Mouse (Mus musculus) lung, adult 18-20 months (tissue): ENCODE measurements around the gene Arvcf.
A peak's percentile ranks its signal among the peaks of the same experiment; 100 is the strongest.

Experiments used
- DNase-seq, 2 experiments: peaks; one replicate each; pipeline ENCODE4 v3.0.0; 2022; ENCODE audit warnings: mixed read lengths in 2 of 2

The Arvcf gene

DNA sequence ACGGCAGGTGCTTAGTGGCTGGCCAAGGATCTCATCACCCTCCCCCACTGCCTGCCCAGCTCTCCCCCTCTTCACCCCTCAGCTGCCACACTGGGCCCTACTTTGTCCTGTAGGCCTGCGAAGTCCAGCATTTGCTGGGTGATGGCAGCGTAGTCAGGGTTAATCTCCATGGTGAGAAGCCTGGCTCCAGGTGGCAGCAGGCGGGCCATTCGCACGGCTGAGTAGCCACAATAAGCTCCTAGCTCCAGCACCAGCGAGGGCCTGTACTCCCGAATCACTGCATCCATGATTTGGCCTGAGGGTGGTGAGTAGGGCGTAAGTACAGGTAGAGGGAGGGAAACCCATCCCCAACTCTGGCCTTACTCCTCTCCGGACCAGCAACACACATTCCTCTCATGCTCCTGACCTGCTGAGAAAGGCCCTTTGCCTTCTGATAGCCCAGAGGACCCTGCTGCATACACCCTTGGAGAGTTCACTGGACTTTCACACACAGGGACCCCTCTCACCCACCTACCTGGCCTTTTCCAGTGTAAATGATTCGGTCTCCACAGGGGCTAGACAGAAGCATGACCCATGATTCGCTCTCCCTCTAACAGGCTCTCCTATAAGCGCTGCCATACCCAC lies 63.2 kb downstream of the Arvcf start:
- no peak for DNase-seq

DNA sequence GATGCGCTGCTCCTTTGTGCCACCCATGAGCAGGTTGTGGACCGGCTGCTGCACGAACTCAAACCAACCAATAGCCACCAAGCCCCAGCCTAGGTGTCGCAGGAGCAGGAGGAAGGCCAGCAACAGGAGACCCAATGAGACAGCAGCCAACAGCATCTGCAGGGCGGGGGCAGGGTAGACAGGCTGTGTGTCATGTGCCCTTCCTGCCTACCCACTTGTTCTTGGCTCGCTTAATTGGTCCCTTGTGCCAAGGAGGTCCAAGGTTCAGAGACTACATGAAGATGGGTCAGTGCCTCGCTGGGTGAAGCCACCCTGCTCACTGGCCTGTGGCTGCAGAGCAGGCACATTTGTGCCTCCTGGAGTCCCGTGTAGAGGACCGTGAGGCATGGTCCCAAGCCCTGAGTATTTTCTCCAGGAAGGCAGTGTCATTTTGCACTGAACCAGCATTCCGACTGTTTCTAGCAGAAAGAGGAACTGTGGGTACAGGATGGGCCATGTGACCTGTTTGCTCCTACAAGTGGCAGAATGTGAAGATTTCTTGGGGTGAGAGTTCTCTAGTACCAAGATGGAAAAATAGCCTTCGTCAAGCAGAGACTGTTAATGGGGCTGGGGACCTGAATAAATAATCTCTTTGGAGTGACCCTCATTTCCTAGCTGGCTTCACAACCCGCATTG lies 64.0 kb downstream of the Arvcf start:
- DNase-seq = peak; percentile 51 to 64

DNA sequence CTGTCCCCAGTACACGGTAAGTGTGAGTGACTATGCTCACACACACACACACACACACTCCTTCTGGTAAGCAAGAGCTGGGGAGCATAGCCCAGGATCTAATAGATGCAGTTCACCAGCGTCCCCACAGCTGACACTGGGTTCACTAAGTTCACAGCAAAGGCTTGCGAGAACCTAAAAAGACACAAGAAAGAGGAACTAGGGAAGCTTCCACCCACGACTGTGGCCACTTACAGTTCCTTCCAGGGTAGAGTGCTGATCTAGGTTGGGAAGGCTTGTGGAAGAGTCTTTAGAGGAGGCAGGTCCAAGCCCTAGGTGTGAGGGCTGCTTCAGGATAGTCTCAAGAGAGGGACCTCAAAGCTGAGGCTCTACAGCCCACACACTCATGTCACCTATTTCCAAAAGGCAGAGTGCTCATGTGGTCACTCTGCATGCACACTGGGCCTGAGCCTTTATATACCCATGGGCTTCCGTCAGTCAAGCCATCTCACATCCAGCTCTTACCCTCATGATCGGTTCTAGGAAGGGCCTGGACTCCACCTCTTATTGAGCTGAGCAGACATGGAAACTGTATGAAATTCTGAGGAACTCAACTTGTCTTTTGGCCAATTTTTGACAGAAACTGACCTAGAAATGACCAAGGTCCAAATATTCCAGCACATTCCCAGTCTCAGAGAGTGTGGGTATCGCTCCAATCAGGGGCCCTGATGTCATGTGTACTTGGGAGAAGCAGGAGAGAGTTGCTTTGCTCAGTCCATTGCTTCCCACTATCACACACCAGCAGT lies 65.2 kb downstream of the Arvcf start:
- no peak for DNase-seq

DNA sequence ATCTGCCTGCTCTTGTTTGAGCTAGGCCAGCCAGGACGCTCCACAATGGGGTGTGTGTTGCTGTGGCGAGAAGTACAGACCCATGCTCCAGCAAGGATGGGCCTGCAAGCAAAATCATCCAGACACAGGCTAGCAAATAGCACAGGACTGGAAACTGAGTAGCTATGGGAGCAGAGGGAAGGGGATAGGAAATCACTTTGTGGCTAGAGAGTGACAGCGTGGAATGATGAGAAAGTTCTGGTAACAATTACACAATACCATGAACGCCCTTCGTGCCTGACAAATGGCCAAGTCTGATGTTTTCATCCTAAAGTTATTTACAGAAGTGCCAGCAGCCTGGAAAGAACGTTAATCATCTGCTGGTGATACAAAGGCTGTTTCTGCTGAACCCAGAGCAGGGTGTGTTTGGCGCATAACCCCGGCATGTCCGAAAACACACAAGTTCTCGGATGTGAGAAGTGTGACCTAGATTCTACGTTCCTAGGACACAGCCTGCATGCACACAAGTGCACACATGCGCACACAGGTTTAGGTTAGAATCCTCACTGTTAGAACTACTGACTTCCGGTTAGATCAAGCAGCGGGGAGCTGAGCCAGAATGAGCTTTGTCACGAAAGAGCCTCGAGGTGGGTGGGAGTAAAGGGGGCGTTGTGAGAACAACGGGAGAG lies 68.2 kb downstream of the Arvcf start:
- peak; percentile 62 to 76 for DNase-seq

DNA sequence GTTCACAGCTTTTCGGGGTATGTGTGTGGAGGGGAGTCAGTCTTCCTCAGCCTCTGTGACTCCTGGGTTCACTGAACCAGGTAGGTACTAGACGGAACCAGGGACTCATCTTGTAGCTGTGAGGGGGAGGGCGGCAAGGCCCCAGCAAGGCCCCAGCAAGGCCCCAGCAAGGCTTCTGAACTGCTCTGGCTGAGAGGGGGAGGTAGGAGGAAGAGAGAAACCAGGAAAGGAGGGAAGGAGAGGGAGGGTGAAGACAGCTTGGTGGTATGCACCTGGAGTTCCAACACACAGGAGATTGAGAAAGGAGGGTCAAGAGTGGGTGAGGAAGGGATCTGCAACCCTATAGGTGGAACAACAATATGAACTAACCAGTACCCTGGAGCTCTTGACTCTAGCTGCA lies 68.9 kb downstream of the Arvcf start:
- no peak for DNase-seq

DNA sequence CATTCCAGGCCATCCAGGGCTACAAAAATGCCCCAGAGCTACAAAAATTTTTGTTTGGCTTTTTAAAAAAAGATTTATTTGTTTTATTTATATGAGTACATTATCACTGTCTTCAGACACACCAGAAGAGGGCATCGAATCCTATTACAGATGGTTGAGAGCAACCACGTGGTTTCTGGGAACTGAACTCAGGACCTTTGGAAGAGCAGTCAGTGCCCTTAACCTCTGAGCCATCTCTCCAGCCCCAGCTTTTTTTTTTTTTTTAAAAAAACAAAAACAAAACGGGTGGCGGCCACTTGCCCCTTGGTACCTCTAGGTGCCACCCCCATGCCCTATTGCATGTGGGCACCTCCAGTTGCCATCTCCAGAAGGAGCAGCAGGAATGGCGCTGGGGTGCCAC lies 69.5 kb downstream of the Arvcf start:
- DNase-seq = no peak

DNA sequence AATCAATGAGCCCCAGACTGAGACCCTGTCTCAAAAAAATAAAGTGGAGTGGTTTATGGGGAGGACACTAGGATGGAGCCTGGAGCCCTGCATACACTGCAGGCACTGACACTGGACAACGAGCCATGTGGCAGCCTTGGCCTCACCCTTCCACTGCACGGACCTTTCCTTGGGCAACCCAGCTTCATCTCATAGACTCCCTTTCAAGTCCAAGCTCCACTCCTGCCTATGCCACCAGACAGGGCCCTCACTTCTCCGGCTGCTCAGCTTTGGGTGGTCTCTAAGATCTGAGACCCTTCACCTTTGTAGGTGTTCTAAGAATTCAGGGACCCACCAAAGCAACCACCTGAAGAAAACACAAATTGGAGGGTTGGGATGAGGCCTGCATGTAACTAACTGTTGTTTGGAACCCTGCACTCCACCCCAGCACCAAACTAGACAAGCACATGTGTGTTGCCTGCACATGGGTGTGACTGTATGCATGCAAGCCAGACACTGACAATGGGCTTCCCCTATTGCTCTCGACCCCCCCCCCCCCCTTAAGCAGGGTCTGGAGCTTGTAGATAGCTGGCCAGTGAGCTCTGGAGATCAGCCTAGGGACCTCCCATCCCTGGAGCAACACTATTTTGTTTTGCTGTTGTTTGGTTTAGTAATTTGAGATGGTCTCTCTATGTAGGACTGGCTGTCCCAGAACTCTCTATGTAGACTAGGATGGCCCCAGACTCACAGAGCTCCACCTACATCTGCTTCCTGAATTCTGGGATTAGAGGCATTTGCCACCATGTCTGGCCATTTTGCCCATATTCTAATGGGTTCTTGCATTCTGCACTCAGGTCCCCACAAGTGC lies 71.0 kb downstream of the Arvcf start:
- DNase-seq = no peak

DNA sequence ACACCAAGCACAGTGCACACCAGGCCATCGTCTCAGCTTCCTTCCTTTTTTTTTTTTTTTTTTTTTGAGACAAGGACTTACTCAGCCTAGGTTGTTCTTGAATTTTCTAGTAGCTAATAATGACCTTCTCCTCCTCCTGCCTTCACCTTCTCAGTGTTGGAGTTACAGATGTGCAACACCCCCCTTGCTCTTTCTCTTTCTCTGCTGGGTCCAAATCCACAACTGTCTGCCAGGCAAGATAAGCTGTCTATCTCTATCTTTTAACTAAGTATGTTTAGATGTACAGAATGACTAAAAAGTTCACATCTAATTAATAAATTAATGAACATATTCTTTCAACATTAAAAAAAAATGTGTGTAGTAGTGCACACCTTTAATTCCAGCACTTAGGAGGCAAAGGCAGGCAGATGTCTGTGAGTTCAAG lies 71.6 kb downstream of the Arvcf start:
- DNase-seq = no peak

DNA sequence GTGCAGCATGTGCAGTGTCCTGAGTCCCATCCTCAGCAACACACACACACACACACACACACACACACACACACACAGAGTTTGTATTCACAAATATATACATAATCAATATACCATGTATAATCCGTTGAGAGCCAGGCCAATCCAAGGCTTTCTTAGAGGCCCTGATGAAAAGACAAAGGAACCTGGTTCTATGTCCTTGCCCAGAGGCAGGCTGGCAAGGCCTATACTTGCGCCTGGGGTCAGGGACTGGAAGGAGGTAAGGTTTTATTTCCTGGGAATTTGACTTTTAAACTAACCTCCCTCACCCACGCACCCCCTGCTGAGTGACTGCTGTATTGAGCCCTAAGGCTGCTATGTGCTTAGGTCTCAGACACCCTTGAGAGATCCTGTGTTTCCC lies 72.6 kb downstream of the Arvcf start:
- DNase-seq = no peak

DNA sequence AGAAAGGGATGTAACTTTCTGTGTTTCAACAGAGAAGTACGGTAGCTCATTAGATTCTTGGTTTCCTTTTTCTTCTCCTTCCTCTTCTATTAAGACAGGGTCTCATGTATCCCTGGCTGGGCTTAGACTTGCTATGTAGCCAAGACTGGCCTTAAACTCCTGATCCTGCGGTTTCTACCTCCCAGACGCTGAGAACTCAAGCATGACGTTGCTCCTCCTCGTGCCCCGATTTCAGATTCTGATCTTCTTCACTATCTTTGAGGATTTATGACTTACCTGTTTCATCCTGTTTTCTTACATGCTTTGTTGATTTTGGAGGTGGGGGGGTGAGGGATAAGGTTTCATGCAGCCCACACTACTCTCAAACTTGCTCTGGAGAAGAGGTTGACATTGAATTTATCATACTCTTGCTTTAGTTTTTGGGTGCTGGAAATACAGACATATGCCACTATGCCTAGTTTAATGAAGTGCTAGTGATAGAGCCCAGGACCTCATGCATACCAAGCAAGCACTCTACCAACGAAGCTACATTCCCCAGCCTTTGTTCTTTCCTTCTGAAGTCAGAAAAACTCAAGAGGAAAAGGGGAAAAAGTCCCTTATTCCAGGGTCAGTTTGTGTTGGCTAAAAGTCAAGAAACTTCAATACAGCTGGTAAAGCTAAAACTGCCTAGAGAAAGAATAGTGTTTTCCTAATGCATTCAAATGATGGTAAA lies 75.4 kb downstream of the Arvcf start:
- no peak for DNase-seq

DNA sequence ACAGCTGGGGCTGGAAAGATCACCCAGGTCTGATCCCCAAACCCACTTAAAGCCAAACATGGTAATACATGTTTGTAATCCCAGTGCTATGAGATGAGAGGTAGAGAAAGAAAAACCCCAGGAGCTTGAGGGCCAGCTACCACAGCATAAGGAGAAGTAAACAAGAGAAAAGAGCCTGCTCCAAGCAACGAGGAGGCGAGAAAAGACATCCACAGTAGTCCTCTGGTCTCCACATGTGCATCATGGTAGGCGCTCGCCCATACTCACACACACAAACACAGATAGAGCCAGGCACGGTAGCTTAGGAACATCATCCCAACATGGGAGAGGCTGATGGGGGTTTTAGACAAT lies 75.9 kb downstream of the Arvcf start:
- DNase-seq = no peak

DNA sequence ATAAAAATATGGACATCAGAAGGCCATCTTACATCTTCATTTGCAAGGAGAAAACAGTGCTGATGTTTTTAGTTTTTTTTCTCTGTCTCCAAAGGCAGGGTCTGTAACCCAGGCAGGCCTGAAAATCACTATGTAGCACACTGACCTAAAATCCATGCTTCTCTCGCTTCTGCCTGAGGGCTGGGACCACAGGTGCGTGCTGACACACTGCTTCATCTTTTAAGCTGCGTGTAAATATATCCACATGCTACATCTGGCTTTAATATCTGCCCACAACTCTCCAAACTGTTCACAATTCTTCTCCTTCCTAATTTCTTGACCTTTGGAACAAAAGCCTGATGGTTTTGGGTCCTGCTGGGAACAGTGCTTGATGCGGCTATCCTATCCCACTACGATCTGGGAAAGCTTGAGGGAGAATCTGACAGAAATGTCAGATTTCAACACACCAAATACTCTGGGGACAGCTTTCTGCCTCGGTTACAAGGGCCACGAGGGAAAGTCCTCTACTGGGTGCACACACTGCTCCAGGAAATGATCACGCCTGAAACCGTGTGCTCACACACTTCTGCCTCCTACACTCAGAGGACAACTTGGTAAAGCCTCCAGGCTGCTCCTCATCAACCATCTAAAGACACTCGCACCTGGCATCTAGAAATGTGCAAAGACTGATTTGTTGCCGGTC lies 76.5 kb downstream of the Arvcf start:
- DNase-seq = no peak

DNA sequence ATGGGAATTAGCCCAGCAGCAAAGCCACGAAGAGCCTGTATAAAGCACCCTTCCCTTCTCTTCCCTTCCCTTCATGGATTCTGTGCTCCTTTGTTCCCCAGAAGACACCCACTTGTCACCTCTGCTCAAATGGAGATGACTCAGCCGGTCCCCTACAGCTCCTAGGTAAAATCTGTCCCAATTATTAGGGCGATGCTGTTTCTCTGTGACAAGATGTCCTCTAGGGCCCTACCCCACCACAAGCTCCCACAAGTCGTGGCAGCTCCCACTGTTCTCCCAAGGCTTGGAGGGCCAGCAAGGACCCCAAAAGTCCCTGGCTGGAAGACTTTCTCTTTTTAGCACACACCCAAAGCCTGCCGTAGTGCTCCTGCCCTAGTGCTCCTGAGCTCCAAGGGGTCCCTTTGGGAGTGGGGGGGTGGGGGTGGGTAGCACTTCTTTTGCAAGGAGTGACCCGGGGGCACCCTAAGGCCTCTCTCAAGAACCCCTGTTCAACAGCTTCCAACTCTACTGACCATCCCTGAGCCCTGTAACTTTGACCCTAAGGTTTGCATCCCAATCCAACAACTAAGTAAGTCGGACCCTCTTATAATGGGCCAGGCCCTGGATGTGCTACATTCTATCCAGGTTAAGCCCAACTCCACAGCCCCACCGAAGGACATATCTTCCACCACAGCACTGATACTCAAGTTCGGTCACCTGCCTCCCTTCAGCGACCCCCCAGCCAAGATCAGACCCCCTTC lies 77.7 kb downstream of the Arvcf start:
- no peak for DNase-seq

DNA sequence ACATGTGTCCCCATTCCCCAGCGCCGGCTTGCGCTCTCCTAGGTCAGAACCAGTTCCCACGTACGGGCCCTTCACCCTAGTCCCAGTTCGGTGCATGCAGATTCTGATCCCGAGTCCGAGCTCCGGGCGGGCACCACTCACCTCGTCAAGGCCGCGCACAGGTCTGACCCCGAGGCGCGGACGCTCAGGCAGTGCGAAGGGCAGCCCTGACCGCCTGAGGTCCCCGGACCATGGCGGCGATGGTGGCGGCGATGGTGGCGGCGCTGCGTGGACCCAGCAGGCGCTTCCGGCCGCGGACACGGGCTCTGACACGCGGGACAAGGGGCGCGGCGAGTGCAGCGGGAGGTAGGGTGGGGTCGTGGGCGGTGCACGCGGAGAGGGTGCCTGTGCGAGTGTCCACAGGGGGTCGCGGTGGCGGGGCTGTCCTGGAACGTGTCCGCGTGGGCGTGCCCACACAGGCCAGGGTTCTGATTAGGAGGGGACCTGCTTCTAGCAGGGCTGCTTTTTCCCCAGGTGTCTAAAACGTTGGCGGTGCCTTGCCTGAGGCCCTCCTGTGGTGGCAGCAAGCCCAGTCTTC lies 78.3 kb downstream of the Arvcf start, which contains the start of gene Txnrd2:
Gene Txnrd2 (plus strand): TSS at position 170 of the 577 bp plus-strand sequence.
- peak; percentile 84 to 88 for DNase-seq

DNA sequence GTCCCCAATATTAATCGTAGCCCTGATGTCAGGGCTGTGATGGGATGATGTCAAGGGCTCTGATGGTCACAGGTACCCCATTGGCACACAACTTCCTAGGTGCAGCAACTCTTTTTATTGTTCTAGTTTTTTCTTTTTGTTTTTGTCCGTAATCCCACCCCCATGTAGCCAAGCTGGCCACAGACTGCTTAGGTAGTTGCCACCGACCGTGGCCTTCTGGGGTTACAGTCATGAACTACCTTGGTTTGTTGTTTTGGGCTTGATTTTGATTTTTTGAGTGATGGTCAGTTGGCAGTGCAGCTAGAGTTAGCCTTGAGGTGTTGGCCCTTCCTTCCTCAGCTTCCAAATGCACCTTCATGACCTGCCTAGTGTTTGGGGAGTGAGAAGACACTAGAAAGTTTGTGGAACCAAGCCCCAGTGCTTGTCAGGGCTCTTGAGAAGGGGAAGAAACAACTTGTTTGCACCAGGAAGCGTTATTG lies 78.9 kb downstream of the Arvcf start, which contains the start of gene Comt:
Gene Comt (minus strand): TSS at position 51 of the 479 bp plus-strand sequence.
- no peak for DNase-seq

DNA sequence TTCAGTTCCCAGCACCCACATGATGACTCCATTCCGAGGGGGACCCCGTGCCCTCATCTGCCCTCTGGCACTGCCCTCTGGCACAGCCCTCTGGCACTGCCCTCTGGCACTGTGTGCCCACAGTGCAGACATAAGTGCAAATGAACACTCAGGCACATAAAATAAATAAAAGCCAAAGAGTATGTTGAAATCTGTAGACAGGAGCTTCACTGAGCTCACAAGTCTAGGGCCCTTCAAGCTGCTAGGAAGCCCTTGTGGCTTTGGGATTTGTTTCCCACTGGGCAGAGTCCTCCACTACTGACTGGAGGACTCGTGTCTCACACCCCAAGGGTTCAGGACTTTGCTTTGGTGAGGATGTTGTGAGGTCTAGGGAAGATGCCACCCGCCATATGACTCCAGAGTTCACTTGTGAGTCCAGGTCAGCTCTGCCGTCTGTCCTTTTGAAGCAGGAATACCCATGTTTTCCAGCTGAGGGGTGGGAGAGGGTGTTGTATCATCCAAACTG lies 80.1 kb downstream of the Arvcf start:
- DNase-seq = peak; percentile 58 to 71

DNA sequence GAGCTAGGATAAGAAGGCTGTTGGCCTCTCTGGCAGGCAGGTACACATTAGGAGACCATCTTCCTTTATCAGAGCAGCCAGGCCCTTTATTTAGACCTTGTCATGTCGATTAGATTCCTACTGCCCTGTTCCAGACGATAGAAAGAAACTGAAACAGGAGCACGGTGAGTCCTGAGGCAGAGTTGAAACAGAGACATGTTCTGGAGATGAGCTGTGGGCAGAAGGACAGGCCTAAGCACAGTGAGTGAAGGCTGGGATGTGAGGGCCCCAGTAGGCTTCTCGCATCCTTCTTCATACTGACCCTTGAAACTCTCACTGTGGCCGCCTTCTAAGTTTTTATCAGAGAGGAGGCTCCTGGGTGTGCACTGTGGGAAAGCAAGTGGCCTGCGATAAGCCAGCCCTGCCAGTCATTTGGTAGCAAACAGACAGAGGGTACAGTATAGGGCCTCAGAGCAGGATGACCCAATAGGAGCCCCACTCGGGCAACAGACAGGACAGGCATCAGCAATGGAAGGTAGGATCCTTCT lies 80.6 kb downstream of the Arvcf start:
- DNase-seq = no peak

DNA sequence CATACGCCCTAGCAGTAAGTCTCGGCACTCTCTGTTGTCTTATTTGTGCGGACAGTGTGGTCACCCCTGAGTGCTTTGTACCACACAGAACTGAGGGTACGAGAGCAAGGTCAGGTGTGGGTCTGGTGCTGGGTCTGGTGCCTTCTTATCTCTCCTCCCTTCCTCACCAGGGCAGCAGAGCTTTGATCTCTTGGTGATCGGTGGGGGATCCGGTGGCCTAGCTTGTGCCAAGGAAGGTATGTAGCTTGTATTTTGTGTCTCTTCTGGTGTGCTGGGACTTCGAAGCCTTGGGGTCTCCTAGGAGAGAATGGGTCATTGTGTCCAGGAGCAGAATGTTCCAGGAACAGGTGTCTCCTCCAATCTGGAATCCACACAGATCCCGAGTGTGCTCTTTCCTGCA lies 81.7 kb downstream of the Arvcf start:
- DNase-seq = no peak

DNA sequence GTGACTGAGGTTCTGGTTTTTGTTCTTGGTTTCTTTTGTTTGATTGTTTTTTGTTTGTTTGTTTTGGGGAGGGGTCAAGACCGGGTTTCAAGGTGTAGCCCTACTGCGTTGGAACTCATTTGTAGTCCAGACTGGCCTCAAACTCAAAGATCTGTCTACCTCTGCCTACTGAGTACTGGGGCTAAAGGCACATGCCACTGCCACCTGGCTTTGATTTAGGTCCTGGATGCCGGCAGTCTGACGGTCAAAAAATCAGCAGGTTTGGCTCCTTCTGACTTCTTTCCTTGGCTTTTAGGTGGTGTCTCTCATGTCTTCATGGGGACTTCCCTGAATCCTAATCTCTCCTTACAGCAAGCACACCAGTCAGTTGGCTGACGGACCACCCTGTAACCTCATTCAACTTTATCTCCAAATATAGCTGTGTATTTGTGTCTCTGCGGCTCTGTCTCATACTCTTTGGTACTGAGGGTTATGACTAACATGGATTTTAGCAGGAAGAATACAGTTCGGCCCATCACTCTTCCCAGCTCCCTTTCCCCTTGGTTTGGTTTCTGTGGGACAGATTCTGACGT lies 82.7 kb downstream of the Arvcf start:
- DNase-seq = no peak
